Mouse (Mus musculus): Measurements from ENCODE around the gene Slc46a1.

The Slc46a1 gene

DNA sequence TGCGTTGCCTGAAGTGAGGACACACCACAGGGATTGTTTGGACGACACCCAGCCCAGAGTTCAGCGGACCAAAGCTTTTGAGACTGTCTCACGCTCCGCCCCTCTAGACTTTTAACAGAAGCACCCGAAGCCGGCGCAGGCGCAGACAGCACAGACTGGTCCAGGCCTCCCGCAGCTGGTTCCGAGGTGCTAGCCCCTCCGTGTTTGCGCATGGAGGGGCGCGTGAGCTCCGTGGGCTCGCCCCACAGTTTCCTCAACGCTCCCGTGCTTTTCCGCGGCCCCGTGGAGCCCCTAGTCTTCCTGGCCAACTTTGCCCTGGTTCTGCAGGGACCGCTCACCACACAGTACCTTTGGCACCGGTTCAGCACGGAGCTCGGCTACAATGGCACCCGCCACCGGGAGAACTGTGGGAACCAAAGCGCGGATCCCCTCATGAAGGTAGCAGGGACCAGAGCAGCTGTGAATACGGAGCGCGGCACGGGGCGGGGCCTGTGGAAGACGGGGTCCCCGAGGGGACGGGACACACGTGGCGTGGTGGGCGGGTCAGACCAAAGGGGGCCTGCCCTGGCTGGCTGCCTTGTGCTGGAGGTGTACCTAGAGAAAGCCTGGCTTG, at the start of gene Slc46a1:
Gene Slc46a1, plus strand, starts transcription at position 130 of the 613 bp plus-strand sequence.
- peak; percentile 65 for DNase-seq

DNA sequence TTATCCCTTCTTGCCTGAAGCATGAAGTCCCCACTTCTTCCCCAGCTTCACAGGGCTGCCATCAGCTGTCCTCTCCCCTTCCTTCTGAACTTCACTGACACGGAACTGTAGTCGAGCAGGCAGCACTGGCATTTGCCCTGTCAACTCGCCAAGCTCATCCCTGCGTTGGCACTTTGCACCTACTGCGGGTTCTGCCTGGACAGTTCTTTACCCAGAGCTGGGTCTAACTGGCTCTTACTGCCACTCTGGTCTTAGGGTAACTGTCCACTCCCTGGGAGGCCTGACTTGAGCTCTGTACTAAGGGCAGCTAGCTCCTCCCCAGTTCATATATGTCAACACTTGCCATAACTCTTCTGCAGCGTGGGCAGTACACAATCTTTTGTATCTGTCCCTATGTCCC, 48.6 kb upstream of the Slc46a1 start:
- DNase-seq, result no peak

- no peak for DNase-seq
Observed at GRCm38 (mm10) chr11:78420263-78420889, 45.1 kb upstream of the Slc46a1 start.

DNA sequence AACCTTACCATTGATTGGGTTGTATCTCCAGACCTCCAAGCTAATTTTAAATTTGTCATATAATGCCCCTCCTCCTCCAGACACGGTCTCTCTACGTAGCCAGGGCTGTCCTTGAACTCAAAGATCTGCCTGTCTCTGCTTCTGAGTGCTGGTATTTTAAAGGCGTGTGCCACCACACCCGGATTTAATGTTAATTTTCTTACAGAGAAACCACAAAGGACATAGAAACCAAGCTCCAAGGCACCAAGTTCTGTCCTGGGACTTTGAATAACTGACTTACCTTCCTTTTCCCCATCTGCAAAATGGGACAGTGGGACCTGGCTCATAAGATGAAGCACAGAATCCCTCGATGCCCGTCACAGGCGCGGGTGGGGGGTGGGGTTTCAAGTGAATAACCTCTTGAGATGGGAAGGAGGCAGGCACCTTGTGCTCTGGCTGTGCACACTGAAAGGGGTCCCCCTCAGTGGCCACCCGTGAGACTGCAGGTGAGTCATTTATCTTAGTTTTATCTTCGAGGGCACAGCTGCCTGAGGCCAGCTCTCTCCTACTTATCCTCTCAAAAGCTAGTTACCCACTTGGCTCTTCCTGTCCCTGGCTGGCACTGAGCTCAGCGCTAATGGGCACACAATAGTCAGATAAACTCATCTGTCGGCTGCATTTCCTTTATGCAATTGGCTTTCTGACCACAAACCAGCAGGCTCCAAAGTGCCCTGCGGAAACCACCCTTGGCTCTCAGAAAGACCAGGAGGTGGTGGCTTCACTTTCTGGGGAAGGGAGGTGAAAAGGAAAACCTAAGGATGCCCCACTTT, 44.1 kb upstream of the Slc46a1 start:
- no peak for DNase-seq

DNA sequence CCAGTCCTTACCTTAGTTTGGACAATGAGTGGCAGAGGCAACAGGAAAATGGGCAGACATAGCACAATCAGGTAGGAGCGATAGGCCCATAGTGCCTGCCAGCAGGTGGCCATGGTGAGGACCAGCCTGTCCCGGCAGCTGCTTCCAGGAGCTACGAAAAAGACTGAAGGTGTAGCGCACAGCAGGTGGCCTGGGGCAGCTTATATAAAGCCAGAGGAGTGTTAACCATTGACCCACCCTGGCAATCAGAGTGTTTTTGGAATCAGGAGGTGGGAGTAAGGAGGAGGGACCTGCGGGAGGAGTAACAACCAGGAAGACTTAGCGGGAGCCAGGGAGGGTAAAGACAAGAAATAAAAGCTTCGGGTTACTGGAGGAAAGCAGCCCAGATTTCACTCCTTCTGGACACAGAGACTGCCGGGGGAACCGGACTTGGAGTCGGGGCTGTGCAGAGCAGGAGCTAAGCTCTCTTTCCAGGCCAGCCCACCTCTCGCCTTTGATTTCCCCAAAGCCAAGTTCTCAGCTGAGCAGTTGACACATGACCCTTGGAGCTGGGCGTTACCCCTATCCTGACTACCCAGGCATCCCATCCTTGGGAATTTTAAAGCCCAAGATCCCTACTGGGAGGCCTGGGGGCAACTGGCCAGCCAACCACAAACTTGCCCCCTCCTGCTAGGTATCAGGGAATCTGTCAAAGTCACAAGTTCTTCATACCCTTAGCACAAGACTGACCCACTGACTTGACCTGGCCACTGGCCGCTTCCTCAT, 43.3 kb upstream of the Slc46a1 start, which contains the start of gene Slc13a2:
Gene Slc13a2, minus strand, starts transcription at position 163 of the 765 bp plus-strand sequence.
- no peak for DNase-seq

DNA sequence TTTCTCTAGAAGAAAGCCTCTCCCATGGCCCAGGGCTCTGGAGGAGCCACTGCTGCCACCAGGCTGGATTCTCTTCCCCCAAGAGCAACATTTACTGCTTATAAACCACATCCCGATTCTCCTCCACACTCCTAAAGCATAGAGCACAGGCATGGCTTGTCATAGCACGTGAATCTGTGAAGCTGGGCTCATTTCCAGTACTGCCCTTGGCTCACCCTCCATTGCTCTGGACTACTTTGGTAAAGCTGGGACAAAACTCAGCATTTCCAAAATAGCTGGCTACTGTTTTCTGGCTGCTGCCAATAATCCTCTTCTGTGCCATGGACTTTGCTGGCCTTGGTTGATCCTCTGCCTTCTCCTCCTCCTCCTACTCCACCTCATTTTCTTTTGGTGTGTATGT, 41.1 kb upstream of the Slc46a1 start:
- no peak for DNase-seq

- no peak for DNase-seq
Observed at GRCm38 (mm10) chr11:78425572-78425971, 39.9 kb upstream of the Slc46a1 start.

DNA sequence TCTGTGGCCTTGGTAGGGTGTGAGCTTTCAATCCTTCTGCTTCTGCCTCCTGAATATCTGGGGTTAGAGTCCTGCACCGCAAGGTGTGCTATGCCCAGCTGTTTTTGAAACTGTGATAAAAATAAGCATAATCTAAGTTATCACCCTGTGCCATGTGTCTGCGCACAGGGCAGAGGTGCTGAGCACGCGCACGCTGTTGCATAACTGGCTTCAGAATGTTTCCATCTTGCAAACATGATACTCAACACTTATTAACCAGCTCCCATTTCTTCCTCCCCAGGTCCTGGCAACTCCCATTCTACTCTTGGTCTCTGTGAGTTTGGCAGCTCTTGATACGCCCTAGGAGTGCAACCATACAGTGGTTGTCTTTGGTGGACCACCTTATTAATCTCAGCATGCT, 37.8 kb upstream of the Slc46a1 start:
- no peak for DNase-seq

DNA sequence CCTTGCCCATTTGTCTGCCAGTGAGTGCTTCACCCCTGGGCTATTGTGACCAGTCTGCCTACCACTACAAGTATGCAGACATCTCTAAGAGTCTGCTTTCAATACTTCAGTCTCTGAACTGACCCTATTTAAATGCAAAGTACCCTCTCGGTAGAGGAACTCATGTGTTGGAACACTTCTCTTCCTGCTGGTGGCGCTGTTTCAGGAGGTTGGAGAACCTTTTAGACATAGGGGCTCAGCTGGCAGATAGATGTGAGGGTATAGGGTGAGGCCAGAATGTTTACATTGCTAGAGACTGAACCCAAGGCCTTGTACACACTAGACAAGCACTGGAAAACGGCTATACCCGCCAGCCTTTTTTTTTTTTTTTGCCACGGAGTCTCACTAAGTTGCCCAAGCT, 37.2 kb upstream of the Slc46a1 start:
- no peak for DNase-seq

DNA sequence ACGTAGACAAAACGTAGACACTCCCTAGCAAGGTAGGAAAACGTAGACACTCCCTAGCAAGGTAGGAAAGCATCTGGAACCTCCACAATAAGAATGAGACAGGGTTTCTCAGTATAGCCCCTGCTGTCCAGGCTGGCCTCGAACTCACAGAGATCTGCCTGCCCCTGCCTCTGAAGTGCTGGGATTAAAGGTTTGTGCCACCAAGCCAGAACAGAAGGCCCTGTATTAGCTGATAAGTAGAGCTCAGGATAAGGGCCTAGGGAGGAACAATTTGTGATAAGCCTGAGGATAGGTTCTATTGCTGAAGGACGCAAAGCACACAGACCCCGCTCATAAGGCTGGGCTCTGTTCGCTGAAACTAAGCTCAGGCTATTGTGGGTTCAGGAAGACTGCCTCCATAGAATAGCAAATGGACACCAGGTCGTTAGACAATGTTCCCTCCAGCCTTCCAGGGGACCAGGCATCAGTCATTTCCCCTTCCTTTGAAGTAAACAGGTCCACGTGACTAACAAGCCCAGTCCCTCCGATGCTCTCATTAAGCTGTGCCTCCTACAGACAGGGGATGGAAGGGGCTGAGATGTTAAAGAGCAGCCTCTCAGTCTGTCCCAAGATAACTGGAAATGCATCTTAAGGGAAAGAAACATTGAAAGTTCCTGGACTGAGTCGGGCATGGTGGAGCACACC, 35.2 kb upstream of the Slc46a1 start:
- no peak for DNase-seq

GRCm38 (mm10) chr11:78431176-78431575, 34.3 kb upstream of the Slc46a1 start:
- DNase-seq, result no peak

DNA sequence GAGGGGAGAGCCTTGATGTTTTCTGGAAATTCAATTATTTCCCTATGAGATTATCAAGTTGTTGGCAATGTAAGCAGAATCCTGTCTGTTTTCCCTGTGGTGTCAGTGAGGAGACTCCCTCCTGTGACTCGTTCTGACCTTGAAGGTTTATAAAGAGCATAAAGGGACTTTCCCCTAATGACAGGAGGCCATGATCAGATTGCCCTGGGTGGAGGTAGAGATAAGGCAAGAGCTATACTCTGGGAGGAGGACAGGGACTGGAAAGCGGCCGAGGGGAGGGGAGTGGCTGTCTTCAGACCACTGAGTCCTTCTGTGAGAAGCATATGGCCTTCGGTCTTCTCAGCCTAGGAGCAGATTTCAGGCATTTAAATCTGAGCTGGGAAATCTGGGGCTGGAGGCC, 31.4 kb upstream of the Slc46a1 start:
- no peak for DNase-seq

- no peak for DNase-seq
Observed at GRCm38 (mm10) chr11:78435776-78436349, 29.6 kb upstream of the Slc46a1 start.

DNA sequence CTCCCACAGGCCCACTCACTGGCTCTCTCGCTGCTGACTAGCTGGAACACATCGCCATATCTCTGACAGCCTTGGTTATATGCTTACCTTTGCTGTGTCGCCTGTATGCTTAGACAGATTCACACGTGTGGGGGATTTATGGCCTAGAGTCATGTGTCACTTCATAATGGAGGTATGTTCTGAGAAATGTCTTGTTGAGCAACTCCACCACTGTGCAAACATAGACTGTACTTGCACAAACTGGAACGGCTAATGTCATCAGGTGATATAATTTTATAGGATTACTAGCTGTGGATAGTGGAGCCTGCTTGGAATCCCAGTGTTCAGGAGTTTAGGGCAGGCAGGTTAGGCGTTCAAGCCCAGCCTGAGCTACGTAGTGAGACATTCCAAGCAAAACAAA, 28.3 kb upstream of the Slc46a1 start:
- no peak for DNase-seq

GRCm38 (mm10) chr11:78438399-78438930, 27.0 kb upstream of the Slc46a1 start:
- no peak for DNase-seq

DNA sequence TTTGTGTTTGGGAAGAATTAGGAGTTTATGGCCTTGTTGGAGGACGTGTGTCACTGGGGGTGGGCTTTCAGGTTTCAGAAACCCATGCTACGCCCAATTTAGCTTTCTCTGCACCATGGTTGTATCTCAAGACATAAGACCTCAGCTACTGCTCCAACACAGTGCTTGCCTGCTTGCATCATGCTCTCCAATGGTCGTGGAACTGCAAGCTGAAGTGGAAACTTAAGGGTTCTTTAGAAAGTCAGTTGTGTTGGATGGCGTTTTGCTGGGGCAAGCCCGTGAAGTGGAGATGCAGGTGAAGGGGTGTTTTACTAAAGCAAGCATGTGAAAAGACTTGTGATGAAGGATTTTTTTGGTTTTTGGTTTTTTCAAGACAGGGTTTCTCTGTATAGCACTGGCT, 22.4 kb upstream of the Slc46a1 start:
- DNase-seq, result no peak

DNA sequence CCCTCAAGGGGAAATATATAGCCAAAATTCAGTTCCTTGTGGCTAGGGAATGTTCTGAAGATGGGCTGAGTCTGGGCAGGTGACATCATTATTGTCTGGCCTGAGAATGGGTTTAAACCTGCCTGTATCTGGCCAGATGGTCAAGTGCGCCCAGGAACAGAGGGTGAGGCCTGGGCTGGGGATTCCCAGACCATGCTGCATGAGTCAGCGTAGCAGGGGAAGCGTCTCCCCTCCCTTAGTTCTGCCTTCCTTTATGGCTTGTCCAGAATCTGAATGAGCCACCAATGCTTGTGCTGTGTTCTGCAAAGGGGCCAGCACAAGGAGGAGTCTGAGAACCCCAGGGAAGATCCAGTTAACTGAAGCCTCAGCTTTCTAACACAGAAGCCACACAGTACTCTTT, 18.3 kb upstream of the Slc46a1 start:
- no peak for DNase-seq

DNA sequence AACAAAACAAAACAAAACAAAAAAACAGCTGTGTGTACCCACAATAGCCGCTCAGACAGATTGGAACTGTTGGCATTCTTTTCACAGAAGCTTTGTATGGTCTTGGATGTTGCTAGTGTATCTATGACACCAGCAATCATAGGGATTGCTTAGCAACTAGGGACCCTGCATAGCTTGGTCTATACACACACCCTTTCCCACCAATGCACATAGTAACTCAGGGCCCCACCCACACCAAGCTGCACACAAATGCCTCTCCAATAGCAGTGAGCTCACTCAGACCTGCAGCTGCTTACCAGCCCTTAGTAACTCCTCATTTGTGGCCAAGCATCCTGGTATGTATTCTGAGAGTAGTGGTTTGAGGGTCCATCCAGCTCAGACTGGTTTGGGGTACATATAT, 17.3 kb upstream of the Slc46a1 start:
- DNase-seq, result no peak

- DNase-seq, result no peak
Observed at GRCm38 (mm10) chr11:78450337-78450736, 15.2 kb upstream of the Slc46a1 start.

DNA sequence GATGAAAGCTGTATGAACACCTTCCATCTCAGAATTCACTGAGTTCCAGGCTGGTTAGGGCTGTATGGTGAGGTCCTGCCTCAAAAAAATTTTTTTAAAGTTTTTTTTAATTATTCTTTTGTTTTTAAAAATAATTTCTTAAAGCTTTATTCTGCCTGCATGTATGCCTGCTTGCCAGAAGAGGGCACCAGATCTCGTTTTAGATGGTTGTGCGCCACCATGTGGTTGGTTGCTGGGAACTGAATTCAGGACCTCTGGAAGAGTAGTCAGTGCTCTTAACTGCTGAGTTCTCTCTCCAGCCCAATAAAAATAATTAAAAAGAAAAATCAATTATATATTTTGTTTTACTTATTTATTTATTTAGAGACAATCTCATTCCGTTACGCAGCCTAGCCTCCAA, 11.8 kb upstream of the Slc46a1 start:
- peak; percentile 39 for DNase-seq

DNA sequence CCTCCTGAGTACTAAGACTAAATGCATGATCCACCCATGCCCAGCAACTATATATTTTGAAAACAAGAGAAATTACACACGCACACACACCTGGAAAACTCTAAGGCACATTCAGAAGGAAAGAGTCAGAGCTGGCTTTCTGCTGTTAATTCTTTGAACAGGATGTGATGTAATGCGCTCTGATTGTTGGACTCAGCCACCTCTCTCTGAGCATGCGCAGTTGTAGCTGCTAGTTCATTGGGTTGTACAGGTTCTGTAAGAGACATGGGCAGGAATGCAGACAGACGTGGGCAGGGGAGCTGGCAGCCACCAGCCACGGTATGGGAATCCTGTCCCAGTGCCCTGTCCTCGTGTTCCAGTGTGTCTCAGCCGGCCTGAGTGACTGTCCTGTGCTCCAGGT, 11.2 kb upstream of the Slc46a1 start:
- DNase-seq, result no peak

GRCm38 (mm10) chr11:78455308-78455707, 10.2 kb upstream of the Slc46a1 start:
- DNase-seq, result no peak

Measured in cerebellum, adult 9-11 months (tissue).